Mouse (Mus musculus) mesoderm, embryonic 11.5 days (tissue): ENCODE results near the gene Cacul1.

ENCODE experiments used
- DNase-seq: peaks from one replicate; pipeline ENCODE4 v3.0.0-alpha.2; 2012; ENCODE audit warnings: low read depth, low spot score

Gene Cacul1

GRCm38 (mm10) chr19:60531897-60532296 lies 48.9 kb downstream of the Cacul1 start:
- DNase-seq = no peak

- DNase-seq = no peak
Observed at GRCm38 (mm10) chr19:60530171-60530570, 50.7 kb downstream of the Cacul1 start.

- no peak for DNase-seq
Observed at GRCm38 (mm10) chr19:60529302-60529701, 51.5 kb downstream of the Cacul1 start.

DNA sequence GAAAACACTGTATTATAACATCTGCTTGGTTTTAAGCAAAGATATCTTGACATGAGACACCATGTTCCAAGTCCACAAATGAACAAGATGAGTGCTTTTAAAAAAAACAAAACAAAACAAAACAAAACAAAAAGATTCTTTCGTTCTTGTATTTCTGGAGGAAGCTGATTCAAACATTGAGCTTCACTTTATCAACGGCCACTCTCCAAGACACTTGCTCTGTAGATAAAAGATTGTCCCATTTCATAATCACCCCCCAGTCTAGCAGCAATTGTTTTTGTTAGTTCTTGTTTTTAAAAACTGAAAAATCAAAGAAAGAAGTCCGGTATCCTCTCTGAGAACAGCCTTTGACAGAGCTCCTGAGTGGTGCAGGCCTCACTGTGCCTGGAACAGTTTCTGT lies 52.2 kb downstream of the Cacul1 start:
- DNase-seq = no peak

DNA sequence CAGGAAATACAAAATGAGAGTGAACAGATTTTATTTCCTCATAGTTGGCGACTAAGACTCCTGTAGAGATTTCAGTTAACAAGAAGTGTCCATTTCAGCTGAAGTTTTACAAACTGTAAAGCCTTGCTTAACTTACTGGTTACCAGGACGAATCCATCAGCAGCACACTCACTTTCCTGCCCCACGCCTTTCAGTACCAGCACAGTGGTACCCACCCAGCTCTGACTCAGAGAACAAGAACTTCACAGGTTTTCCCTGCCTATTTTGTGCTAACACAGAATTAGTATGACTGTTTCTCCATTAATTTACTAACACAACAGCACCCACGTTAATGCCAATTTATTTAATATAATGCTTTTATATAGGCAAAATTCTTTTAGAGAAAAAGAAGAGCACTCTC lies 53.9 kb downstream of the Cacul1 start:
- no peak for DNase-seq

DNA sequence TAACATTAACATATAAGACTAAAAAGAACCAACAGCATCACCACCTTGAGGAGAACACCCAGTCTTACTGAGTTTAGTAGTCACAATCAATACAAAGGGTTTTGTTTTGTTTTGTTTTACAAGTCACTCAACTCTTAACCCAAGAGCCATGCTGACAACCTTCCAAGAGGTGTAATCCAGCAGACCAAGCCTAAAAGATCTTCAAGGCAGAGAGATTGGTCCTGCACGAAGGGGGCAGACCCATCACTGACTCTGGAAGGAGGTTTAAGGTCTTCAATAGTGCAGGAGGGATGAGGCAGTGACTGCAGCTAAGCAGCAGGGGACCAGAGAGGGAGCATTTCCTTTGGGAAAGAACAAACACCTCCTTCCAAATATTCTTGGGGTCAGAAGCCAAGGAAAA lies 55.7 kb downstream of the Cacul1 start:
- DNase-seq = no peak

- DNase-seq = no peak
Observed at GRCm38 (mm10) chr19:60524678-60525077, 56.1 kb downstream of the Cacul1 start.

GRCm38 (mm10) chr19:60520131-60520530 lies 60.7 kb downstream of the Cacul1 start:
- no peak for DNase-seq

- no peak for DNase-seq
Observed at GRCm38 (mm10) chr19:60515064-60515463, 65.8 kb downstream of the Cacul1 start.

DNA sequence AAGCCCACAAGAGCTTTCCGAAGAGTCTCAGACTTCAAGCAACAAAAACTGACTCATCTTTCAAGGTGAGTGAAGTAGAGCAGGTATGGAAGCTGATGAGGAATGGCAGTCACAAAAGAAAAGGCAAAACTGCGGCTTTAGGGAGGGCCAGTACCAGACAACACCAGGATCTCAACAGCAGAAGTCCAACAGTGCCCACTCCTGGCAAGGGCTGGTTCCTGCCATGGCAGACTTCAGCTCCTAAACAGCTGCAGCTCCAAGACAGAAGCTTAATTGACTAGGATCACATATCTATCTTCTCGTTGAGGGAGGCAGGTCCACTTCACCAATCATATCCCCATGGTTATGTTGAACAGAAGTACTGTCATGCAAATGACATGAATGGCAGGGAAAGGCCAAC lies 67.4 kb downstream of the Cacul1 start:
- no peak for DNase-seq

GRCm38 (mm10) chr19:60500209-60500608 lies 80.6 kb downstream of the Cacul1 start:
- no peak for DNase-seq

DNA sequence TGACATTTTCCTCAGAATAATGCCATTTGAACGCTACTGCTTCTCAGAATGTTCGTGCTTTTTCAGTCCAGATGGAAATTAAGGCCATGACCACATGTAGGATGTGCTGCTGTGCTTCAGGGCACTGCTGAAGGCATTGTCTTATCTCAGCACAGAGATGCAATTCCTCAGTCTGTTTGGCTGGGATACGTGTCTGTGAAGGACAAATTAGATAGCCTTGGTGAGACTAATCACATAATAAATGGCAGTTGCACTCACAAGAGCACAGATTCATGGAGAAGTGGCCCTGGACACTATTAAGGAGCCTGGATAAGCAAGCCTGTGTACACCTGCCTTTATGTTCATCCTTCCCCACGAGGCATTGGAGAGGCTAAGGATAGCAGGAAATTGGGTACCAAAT lies 83.7 kb downstream of the Cacul1 start:
- no peak for DNase-seq

- no peak for DNase-seq
Observed at GRCm38 (mm10) chr19:60495772-60496171, 85.1 kb downstream of the Cacul1 start.

DNA sequence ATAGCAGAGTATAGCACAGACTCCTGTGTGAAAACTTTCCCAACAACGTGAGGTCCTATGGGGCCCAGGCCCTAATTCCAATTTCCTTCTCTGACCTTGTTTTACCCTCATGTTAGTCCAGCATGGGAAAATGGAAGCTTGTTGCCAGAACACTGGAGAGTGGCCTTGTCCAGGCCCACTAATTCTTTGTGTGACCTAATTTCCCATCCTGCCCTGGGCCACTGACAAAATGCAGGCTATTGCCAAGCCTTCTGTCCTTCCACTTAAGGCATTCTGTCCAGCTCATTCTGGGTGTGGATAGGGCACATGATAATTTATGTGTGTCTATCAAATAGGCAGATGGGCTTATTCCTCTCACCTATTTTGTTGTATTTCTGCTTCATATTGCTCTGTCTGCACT lies 91.3 kb downstream of the Cacul1 start:
- no peak for DNase-seq

DNA sequence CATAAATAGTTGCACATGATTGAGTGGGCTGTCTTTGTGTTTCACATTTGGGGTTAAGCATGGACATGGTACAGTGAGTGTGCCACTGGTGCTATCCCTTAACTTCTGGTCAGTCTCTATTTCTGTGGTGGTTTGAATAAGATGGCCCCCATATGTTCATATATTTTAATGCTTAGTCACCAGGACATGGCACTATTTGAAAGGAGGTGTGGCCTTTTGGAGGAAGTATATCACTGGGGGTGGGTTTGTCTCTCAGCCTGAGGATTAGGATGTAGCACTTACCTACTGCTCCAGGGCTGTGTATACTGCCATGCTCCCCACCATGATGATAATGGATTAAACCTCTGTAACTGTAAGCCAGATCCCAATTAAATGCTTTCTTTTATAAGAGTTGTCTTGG lies 95.6 kb downstream of the Cacul1 start:
- DNase-seq = no peak

DNA sequence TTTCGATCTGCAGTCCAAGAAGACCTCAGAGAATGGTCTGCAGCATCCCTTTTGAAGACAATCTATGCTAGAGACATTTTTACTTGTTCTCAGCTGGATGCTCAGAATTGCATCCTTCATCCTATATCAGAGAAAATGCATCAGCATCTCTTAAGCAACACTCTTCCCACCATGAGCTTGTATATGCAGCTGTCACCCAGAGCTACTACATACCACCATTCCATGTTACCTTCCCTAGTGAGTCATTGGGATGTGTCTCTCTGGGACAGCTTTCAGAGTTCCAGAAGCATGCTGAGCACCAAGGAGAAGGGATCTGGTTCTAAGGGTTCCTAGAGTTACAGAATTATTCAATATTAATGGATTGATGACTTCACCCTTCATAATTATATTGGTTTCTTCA lies 102.0 kb downstream of the Cacul1 start:
- DNase-seq = no peak

- no peak for DNase-seq
Observed at GRCm38 (mm10) chr19:60477788-60478187, 103.0 kb downstream of the Cacul1 start.
